Mouse (Mus musculus) heart, embryonic 16.5 days (tissue): ENCODE measurements around the gene Ndc1. TPM values are rescaled to one million over a fixed set of nuclear protein-coding genes. Genes with fewer than 3 reads are reported as not detected.

Experiments
- ATAC-seq: fragments of 200-750 bp; cut with Nextera tagmentation; replicated peaks from 2 replicates; pipeline ENCODE4 v1.8.0; 2017; ENCODE audit warnings: moderate number of reproducible peaks; ENCODE audit not compliant: insufficient read depth, low FRiP score; ENCODE audit errors: extremely low read depth
- H3K27ac ChIP-seq: fragments of 300-500 bp; sonication (generic); 2 replicates; pipeline ENCODE4 v1.5.1; 2014; ENCODE audit warnings: mild to moderate bottlenecking, low read length, control low read depth, moderate library complexity
- H3K27me3 ChIP-seq: fragments of 300-500 bp; sonication (generic); 2 replicates; pipeline ENCODE4 v1.6.1; 2014; ENCODE audit warnings: low read length, mixed read lengths; ENCODE audit not compliant: control insufficient read depth, insufficient read depth
- H3K36me3 ChIP-seq: fragments of 300-500 bp; sonication (generic); 2 replicates; pipeline ENCODE4 v1.6.1; 2014; ENCODE audit not compliant: control insufficient read depth, insufficient read depth
- H3K4me1 ChIP-seq: fragments of 300-500 bp; sonication (generic); 2 replicates; pipeline ENCODE4 v1.6.1; 2014; ENCODE audit warnings: low read length, mixed read lengths; ENCODE audit not compliant: control insufficient read depth, insufficient read depth
- H3K4me2 ChIP-seq: fragments of 300-500 bp; sonication (generic); 2 replicates; pipeline ENCODE4 v1.6.1; 2014; ENCODE audit warnings: low read depth, mild to moderate bottlenecking, control low read depth, low read length
- H3K4me3 ChIP-seq: fragments of 300-500 bp; sonication (generic); 2 replicates; pipeline ENCODE4 v1.5.1; 2014; ENCODE audit warnings: mild to moderate bottlenecking, control low read depth, low read length
- H3K9ac ChIP-seq: fragments of 300-500 bp; sonication (generic); 2 replicates; pipeline ENCODE4 v1.6.1; 2014; ENCODE audit warnings: low read length, control low read depth
- H3K9me3 ChIP-seq: fragments of 300-500 bp; sonication (generic); replicated peaks from 2 replicates; pipeline ENCODE4 v1.6.1; 2016; ENCODE audit warnings: low read length; ENCODE audit not compliant: control insufficient read depth
- WGBS: fragments of 180-500 bp; shearing (Covaris S2); extraction: QIAGEN DNeasy Blood & Tissue Kit; methylation state at CpG from one replicate; pipeline ENCODE4 v1.1.7; 2014; 5-methylcytosine and 5-hydroxymethylcytosine counted together
- polyA plus RNA-seq: library from polyadenylated mRNA; unstranded; fragments of >200 nt; fragmentation: Nextera tagmentation; extraction: Ambion mirVana; gene quantifications from 2 replicates; pipeline ENCODE4 v1.2.1, GENCODE M21; 2015

Gene Ndc1
- polyA plus RNA-seq, 1 experiment from 2014 or later, result 23.4 TPM

GRCm38 (mm10) chr4:107425616-107426015 lies 58.0 kb downstream of the Ndc1 start:
- 91% methylated on average over 12 of the region's 12 CpGs for WGBS
- H3K4me1 ChIP-seq, result 0 out of 2 replicates have a peak, but pooled peaks cover 2% of the 10 kb centered on the region
- ATAC-seq, result no peak
- H3K9ac ChIP-seq, result no peak overlapping the region
- H3K27me3 ChIP-seq, result peaks cover 11% of the 10 kb centered on the region
- no peak overlapping the region for H3K27ac ChIP-seq
- H3K4me3 ChIP-seq, result no peak overlapping the region
- no peaks in the 10 kb centered on the region for H3K9me3 ChIP-seq
- H3K4me2 ChIP-seq, result no peak overlapping the region
- no peaks in the 10 kb centered on the region for H3K36me3 ChIP-seq

DNA sequence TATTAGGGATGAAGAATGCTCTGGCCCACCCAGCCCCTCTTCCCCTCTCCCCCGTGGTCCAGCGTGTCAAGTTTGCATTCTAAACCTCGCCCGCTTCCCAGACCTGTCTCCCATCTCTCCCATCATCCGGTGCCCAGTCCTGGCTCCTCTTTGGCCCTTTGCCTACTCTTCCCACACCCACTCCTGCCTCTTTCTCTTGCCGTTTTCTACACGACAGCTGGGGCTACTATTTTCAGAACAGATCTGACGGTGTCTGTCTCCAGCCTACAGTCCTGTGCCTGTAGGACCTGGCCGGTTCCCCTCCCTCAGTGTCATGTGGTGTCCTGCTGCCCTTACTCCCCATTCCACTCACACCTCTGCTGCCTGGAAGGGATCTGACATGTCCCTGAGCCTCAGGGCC lies 59.0 kb downstream of the Ndc1 start:
- Histone ChIP-seq H3K9me3 (no peaks in the 10 kb centered on the region), H3K4me3 (no peak overlapping the region), H3K27ac (no peak overlapping the region), H3K4me2 (no peak overlapping the region), H3K36me3 (no peaks in the 10 kb centered on the region), H3K27me3 (peaks cover 5% of the 10 kb centered on the region), H3K9ac (no peak overlapping the region), H3K4me1 (no peaks in the 10 kb centered on the region)
- no peak for ATAC-seq
- 57% methylated on average over 9 of the region's 9 CpGs for WGBS

GRCm38 (mm10) chr4:107432717-107433116 lies 65.1 kb downstream of the Ndc1 start:
- no peak for ATAC-seq
- Histone ChIP-seq H3K27ac (no peak overlapping the region), H3K4me1 (peaks cover 9% of the 10 kb centered on the region; the same call in 1 of the 2 replicates), H3K9me3 (no peaks in the 10 kb centered on the region), H3K4me2 (no peak overlapping the region), H3K9ac (no peak overlapping the region), H3K36me3 (no peaks in the 10 kb centered on the region), H3K4me3 (no peak overlapping the region), H3K27me3 (peaks cover 46% of the 10 kb centered on the region)
- WGBS, result 83% methylated on average over 5 of the region's 5 CpGs

DNA sequence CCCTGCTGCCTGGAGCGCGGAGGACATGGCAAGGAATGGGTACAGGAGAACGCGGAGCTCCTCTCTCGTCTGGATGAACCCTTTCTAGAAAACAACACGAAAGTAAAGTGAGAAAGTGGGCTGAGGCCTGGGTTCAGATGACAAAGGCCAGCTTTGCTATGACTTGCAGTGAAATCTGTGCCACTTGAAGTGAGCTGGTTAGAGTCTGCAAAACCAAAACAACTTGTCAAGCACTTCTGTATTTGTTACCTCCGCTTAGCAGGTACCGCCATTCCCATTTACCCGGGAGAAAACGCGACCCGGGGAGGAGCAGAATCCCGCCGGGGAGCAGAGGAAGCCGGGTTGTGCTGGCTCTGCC lies 66.4 kb downstream of the Ndc1 start:
- H3K9ac ChIP-seq, result peak overlapping the region; percentile 62
- H3K4me1 ChIP-seq, result peaks cover 9% of the 10 kb centered on the region; the same call in 1 of the 2 replicates
- no peak for ATAC-seq
- peaks cover 58% of the 10 kb centered on the region for H3K27me3 ChIP-seq
- no peaks in the 10 kb centered on the region for H3K36me3 ChIP-seq
- 5% methylated on average over 15 of the region's 15 CpGs for WGBS
- H3K27ac ChIP-seq, result no peak overlapping the region
- peak overlapping the region; percentile 78 for H3K4me2 ChIP-seq
- no peaks in the 10 kb centered on the region for H3K9me3 ChIP-seq
- peak overlapping the region; percentile 66 for H3K4me3 ChIP-seq

GRCm38 (mm10) chr4:107434356-107435237 lies 67.0 kb downstream of the Ndc1 start, which contains the start of gene Glis1:
Gene Glis1 (plus strand): TSS chr4:107434591.
- Histone ChIP-seq H3K4me3 (peak within 1 kb of the TSS; percentile 66), H3K27ac (no peak within 1 kb of the TSS), H3K4me1 (peaks cover 9% of the 10 kb centered on the region; the same call in 1 of the 2 replicates), H3K4me2 (peak within 1 kb of the TSS; percentile 78), H3K27me3 (peaks cover 64% of the 10 kb centered on the region), H3K9ac (peak within 1 kb of the TSS; percentile 62), H3K36me3 (no peaks in the 10 kb centered on the region), H3K9me3 (no peaks in the 10 kb centered on the region)
- 1% methylated on average over 94 of the region's 112 CpGs for WGBS
- ATAC-seq, result peak; percentile 91

DNA sequence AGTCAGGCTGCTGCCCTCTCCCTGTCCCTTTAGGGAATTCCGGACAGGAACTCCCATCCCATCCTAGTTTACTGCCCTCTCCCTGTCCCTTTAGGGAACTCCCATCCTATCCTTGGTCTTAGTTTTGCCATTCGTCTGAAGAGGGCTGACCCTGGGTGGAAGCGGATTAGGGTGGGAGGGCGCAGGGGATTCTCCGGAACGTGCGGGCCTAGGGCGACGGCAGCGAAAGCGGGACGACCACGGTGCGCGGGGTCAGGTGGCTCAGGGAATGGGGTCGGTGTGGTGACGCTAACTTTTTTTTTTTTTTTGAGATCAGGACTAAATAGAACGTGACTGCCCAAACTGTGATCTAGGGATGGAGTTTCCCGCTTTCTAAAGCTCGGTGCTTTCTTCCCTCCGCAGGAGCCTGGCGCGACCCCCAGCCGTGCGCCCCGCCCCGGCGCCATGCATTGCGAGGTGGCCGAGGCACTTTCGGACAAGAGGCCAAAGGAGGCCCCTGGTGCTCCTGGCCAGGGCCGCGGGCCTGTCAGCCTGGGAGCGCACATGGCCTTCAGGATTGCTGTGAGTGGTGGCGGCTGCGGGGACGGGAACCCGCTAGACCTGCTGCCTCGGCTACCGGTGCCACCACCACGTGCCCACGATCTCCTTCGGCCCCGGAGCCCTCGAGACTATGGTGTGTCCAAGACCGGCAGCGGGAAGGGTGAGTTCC lies 67.8 kb downstream of the Ndc1 start:
- no peak overlapping the region; the same call in 1 of the 2 replicates for H3K9ac ChIP-seq
- no peak overlapping the region for H3K27ac ChIP-seq
- H3K4me1 ChIP-seq, result peaks cover 9% of the 10 kb centered on the region; the same call in 1 of the 2 replicates
- H3K4me3 ChIP-seq, result peak overlapping the region; percentile 66
- peak overlapping the region; percentile 78 for H3K4me2 ChIP-seq
- H3K9me3 ChIP-seq, result no peaks in the 10 kb centered on the region
- H3K27me3 ChIP-seq, result peaks cover 65% of the 10 kb centered on the region
- WGBS, result 3% methylated on average over 47 of the region's 47 CpGs
- H3K36me3 ChIP-seq, result no peaks in the 10 kb centered on the region
- ATAC-seq, result no peak

DNA sequence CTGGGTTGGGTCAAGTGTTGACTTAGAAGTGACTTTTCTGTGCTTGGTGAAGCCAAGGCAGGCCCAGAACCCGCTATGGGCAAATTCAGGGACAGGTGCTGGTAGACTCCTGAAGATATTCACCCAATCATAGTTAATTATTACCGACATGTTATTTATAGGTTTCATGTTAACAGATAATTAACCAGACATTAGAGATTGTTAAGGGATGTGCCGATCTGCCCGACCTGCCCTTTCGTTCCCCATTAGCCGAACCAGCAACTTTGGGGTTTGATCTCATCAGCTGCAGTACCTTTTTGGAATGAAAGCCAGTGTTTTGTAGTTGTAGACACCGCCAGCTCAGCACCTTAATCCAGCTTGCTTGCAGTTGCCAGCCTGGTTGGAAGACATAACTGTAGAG lies 68.9 kb downstream of the Ndc1 start:
- WGBS, result 90% methylated on average over 7 of the region's 7 CpGs
- H3K9me3 ChIP-seq, result no peaks in the 10 kb centered on the region
- peaks cover 9% of the 10 kb centered on the region; the same call in 1 of the 2 replicates for H3K4me1 ChIP-seq

DNA sequence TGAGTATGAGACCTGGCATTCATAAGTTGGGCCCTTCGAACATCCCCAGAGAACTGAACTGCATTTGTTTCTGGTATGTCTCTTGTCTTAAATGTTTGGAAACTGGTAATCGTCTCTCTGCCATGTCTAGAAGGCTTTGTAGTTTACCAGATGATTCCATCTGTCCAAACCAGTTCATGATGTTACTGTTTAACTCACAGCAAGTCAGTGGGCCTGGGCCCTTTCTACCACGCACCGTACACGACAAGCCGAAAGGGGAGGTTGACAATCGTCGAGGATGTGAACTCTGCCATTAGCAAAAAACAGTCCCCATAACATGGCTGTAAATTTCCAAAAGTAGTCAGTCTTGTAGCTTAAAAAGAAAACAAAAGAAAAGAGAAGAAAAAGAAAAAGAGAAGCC lies 71.2 kb downstream of the Ndc1 start:
- H3K27me3 ChIP-seq, result peaks cover 66% of the 10 kb centered on the region
- 90% methylated on average over 8 of the region's 8 CpGs for WGBS

More for the DNA sequence above, 68.9 kb downstream of the Ndc1 start:
- no peaks in the 10 kb centered on the region for H3K36me3 ChIP-seq
- no peak overlapping the region for H3K4me3 ChIP-seq
- H3K4me2 ChIP-seq, result no peak overlapping the region
- peaks cover 74% of the 10 kb centered on the region for H3K27me3 ChIP-seq
- no peak overlapping the region for H3K27ac ChIP-seq
- H3K9ac ChIP-seq, result no peak overlapping the region
- no peak for ATAC-seq

DNA sequence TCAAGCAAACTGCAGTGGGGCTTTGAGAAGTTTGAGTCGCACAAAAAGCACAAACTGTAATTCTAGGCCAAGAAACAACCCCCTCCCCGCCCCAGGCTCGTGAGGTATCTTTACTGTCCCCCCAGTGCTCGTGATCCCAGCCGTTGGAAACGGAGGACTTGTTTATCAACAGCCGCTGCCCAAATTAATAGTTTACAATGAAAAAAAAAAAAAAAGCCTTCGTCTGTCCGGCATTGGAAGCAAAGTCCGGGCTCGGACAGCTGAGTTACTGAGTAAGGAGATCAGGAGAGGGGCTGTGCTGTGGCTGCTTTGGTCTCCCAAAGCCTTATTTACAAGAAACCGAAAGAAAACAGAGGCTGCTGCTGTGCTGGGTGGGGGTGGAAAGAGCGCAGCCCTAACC lies 72.7 kb downstream of the Ndc1 start:
- no peak overlapping the region for H3K27ac ChIP-seq
- no peak for ATAC-seq
- peak overlapping the region; percentile 25; the same call in 1 of the 2 replicates for H3K9ac ChIP-seq
- peaks cover 3% of the 10 kb centered on the region; the same call in 1 of the 2 replicates for H3K4me1 ChIP-seq
- peak overlapping the region; percentile 47 for H3K4me3 ChIP-seq
- H3K36me3 ChIP-seq, result no peaks in the 10 kb centered on the region
- 22% methylated on average over 13 of the region's 13 CpGs for WGBS
- H3K27me3 ChIP-seq, result peaks cover 66% of the 10 kb centered on the region
- H3K9me3 ChIP-seq, result peaks cover 4% of the 10 kb centered on the region
- peak overlapping the region; percentile 64 for H3K4me2 ChIP-seq

More for the DNA sequence above, 71.2 kb downstream of the Ndc1 start:
- Histone ChIP-seq H3K27ac (no peak overlapping the region), H3K4me3 (no peak overlapping the region), H3K9me3 (no peaks in the 10 kb centered on the region), H3K4me1 (peaks cover 9% of the 10 kb centered on the region; the same call in 1 of the 2 replicates), H3K9ac (no peak overlapping the region), H3K36me3 (no peaks in the 10 kb centered on the region), H3K4me2 (no peak overlapping the region)
- no peak for ATAC-seq
